Mouse (Mus musculus) embryonic fibroblast, embryonic 13.5 days (primary cell): ENCODE measurements around the gene Rab35.

Experiments
- CTCF ChIP-seq: IDR thresholded peaks from 2 replicates; pipeline ENCODE4 v1.5.1; 2011; ENCODE audit warnings: mild to moderate bottlenecking, control low read depth, low read length, moderate library complexity, borderline replicate concordance; ENCODE audit not compliant: insufficient read depth
- POLR2A ChIP-seq: IDR thresholded peaks from 2 replicates; pipeline ENCODE4 v1.6.1; 2011; ENCODE audit warnings: low read depth, mild to moderate bottlenecking, control low read depth, low read length, moderate library complexity

DNA sequence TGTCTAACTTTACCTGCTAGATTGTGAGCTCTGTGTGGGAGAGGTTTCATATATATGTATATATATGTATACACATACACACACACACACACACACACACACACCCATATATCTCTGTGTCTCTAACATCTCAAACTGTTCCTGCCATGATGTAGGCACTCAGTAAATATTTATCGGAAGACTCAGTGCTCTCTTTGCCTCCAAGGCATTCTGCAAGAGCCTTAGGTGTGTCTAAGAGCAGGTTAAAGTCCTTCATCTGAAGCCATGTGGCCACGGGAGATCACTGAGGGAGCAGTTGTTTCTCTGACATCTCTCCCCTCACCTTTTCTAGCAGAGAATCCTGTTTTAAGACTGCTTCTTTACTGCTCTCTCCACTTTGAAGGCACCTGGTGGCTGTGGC is 40.2 kb upstream of the Rab35 start:
- TF ChIP-seq CTCF = no peak
- no peak for TF ChIP-seq POLR2A
